In genomic region chr11:41159927-41160326, GRCm38 (mm10) we compare ENCODE assay signal across 17 mouse cellular contexts.
DNase-seq lines count a peak whose midpoint lies in the region; ATAC-seq and TF ChIP-seq lines count a peak whose summit lies in the region.
"Had no signal": no experiment of that assay in that cellular context is flagged by ENCODE, and none has a peak within 500 bp of the region (broad histone marks: within the 10 kb centered on the region; RNA-seq: fewer than 3 reads in every experiment).

No protein-coding gene starts in this region.

- DNase-seq in hindbrain, embryonic 11.5 days (ENCODE audit: low spot score) = no peak
- DNase-seq in cerebellum, adult 11 months = peak; percentile 30
- peak; percentile 48 for DNase-seq in cerebellum, adult 8-10 months
- peak; percentile 10 for DNase-seq in hindbrain, postnatal 0 days (ENCODE audit: low spot score)
- no peak for DNase-seq in adrenal gland, adult 8-10 months
- DNase-seq in right cerebral cortex, adult 2 months (ENCODE audit: low spot score in 2 of 2) = no peak
- DNase-seq: gastrocnemius, postnatal 36 days; heart, postnatal 14 days; kidney, adult 9 months; liver; liver, postnatal 0 days; right cerebral cortex, adult 18-20 months; spleen, adult 18-20 months; thymus, adult 18-20 months had no signal

- 0 out of 2 replicates have a peak, but pooled peaks have one; percentile 26 for ATAC-seq in hindbrain, embryonic 11.5 days (ENCODE audit: low FRiP score)
- ATAC-seq in hindbrain, embryonic 13.5 days (ENCODE audit: low FRiP score) = no peak
- no peak for ATAC-seq in hindbrain, postnatal 0 days
- ATAC-seq: liver, postnatal 0 days had no signal

- no peaks in the 10 kb centered on the region for H3K36me3 ChIP-seq in hindbrain, embryonic 11.5 days (ENCODE audit: control insufficient read depth, insufficient read depth, low read length)
- no peaks in the 10 kb centered on the region for H3K36me3 ChIP-seq in hindbrain, embryonic 13.5 days
- H3K36me3 ChIP-seq in hindbrain, postnatal 0 days (ENCODE audit: insufficient read depth, low read length) = no peaks in the 10 kb centered on the region
- H3K36me3 ChIP-seq: embryonic facial prominence, embryonic 12.5 days; heart, embryonic 10.5 days had no signal

- H3K9ac ChIP-seq in hindbrain, embryonic 11.5 days (ENCODE audit: low read depth, low read length) = no peak overlapping the region
- H3K9ac ChIP-seq in hindbrain, embryonic 13.5 days = no peak overlapping the region
- H3K9ac ChIP-seq in hindbrain, postnatal 0 days (replicated peaks; ENCODE audit: low read length) = no peak overlapping the region
- H3K9ac ChIP-seq: embryonic facial prominence, embryonic 12.5 days; liver, postnatal 0 days had no signal

- 68% methylated on average over 1 of the region's 1 CpGs for whole genome bisulfite sequencing in hindbrain, embryonic 11.5 days
- whole genome bisulfite sequencing in hindbrain, embryonic 13.5 days = 52% methylated on average over 1 of the region's 1 CpGs
- 46% methylated on average over 1 of the region's 1 CpGs for WGBS in hindbrain, postnatal 0 days

- no peaks in the 10 kb centered on the region for H3K4me1 ChIP-seq in hindbrain, embryonic 11.5 days (replicated peaks; ENCODE audit: control insufficient read depth, insufficient read depth, low read length)
- H3K4me1 ChIP-seq in hindbrain, embryonic 13.5 days (replicated peaks) = peaks cover 6% of the 10 kb centered on the region
- H3K4me1 ChIP-seq in hindbrain, postnatal 0 days (ENCODE audit: insufficient read depth, low read length) = 0 out of 2 replicates have a peak, but pooled peaks cover 5% of the 10 kb centered on the region
- H3K4me1 ChIP-seq: embryonic facial prominence, embryonic 12.5 days; heart, embryonic 10.5 days had no signal

- no peak overlapping the region for H3K4me3 ChIP-seq in hindbrain, embryonic 11.5 days (ENCODE audit: low read depth, low read length)
- H3K4me3 ChIP-seq in hindbrain, embryonic 13.5 days = no peak overlapping the region
- H3K4me3 ChIP-seq in hindbrain, postnatal 0 days (ENCODE audit: low read length) = no peak overlapping the region
- H3K4me3 ChIP-seq: embryonic facial prominence, embryonic 12.5 days; heart, embryonic 10.5 days had no signal

- H3K27me3 ChIP-seq in hindbrain, embryonic 11.5 days (ENCODE audit: control insufficient read depth, insufficient read depth, low read length) = no peaks in the 10 kb centered on the region
- no peaks in the 10 kb centered on the region for H3K27me3 ChIP-seq in hindbrain, embryonic 13.5 days
- no peaks in the 10 kb centered on the region for H3K27me3 ChIP-seq in hindbrain, postnatal 0 days (ENCODE audit: insufficient read depth, low read length)
- H3K27me3 ChIP-seq: embryonic facial prominence, embryonic 12.5 days had no signal

- no peaks in the 10 kb centered on the region for H3K9me3 ChIP-seq in hindbrain, embryonic 11.5 days (ENCODE audit: control insufficient read depth, low read length)
- no peaks in the 10 kb centered on the region for H3K9me3 ChIP-seq in hindbrain, embryonic 13.5 days
- H3K9me3 ChIP-seq in hindbrain, postnatal 0 days (ENCODE audit: low read length) = no peaks in the 10 kb centered on the region
- H3K9me3 ChIP-seq: embryonic facial prominence, embryonic 12.5 days; heart, embryonic 10.5 days had no signal

- TF ChIP-seq CTCF in hindbrain, postnatal 0 days (IDR thresholded peaks at IDR 0.05; ENCODE audit: low read depth) = no peak

- no peak overlapping the region for H3K27ac ChIP-seq in hindbrain, embryonic 11.5 days (ENCODE audit: low read depth, low read length)
- no peak overlapping the region for H3K27ac ChIP-seq in hindbrain, embryonic 13.5 days
- H3K27ac ChIP-seq in hindbrain, postnatal 0 days = no peak overlapping the region
- H3K27ac ChIP-seq: embryonic facial prominence, embryonic 12.5 days; heart, embryonic 10.5 days had no signal

- no peak overlapping the region for H3K4me2 ChIP-seq in hindbrain, embryonic 11.5 days (replicated peaks; ENCODE audit: low read depth, low read length)
- H3K4me2 ChIP-seq in hindbrain, embryonic 13.5 days = no peak overlapping the region
- no peak overlapping the region for H3K4me2 ChIP-seq in hindbrain, postnatal 0 days (ENCODE audit: low read depth, low read length)
- H3K4me2 ChIP-seq: embryonic facial prominence, embryonic 12.5 days had no signal

Comparison
In these comparisons a context has a peak if more than half of its experiments do, and no peak if none do; other contexts are left out.
1. DNase-seq: peak in cerebellum, adult 11 months (single experiment), cerebellum, adult 8-10 months (single experiment) and hindbrain, postnatal 0 days (single experiment); none in hindbrain, embryonic 11.5 days (single experiment), adrenal gland, adult 8-10 months (single experiment) and right cerebral cortex, adult 2 months (0 of 2).